Mouse (Mus musculus): ENCODE measurements around the gene Gfpt2. TPM values are rescaled to one million over a fixed set of nuclear protein-coding genes. Genes with fewer than 3 reads are reported as not detected.
"Not testable (repeated sequence)": the region's sequence is repeated elsewhere in the genome, so short reads cannot be mapped to it uniquely, and the experiment has no call there.

The Gfpt2 gene
- total RNA-seq, 1 experiment from 2014 or later = not detected

- ATAC-seq (ENCODE audit: extremely low read depth, insufficient number of reproducible peaks, low FRiP score, poor library complexity, severe bottlenecking) = no peak
These were observed 13.7 kb upstream of the Gfpt2 start for GRCm38 (mm10) chr11:49780161-49780817.

GRCm38 (mm10) chr11:49781833-49782399, 12.1 kb upstream of the Gfpt2 start:
- ATAC-seq (ENCODE audit: extremely low read depth, insufficient number of reproducible peaks, low FRiP score, poor library complexity, severe bottlenecking) = no peak

- no peak for ATAC-seq (ENCODE audit: extremely low read depth, insufficient number of reproducible peaks, low FRiP score, poor library complexity, severe bottlenecking)
These were observed 847 bp upstream of the Gfpt2 start for GRCm38 (mm10) chr11:49793131-49793530.

GRCm38 (mm10) chr11:49794342-49795144, 565 bp downstream of the Gfpt2 start:
- ATAC-seq (ENCODE audit: extremely low read depth, insufficient number of reproducible peaks, low FRiP score, poor library complexity, severe bottlenecking) = no peak

- ATAC-seq (ENCODE audit: extremely low read depth, insufficient number of reproducible peaks, low FRiP score, poor library complexity, severe bottlenecking) = no peak
These were observed 5.0 kb downstream of the Gfpt2 start for GRCm38 (mm10) chr11:49798931-49799330.

GRCm38 (mm10) chr11:49801516-49801915, 7.5 kb downstream of the Gfpt2 start:
- no peak for ATAC-seq (ENCODE audit: extremely low read depth, insufficient number of reproducible peaks, low FRiP score, poor library complexity, severe bottlenecking)

GRCm38 (mm10) chr11:49803801-49804200, 9.8 kb downstream of the Gfpt2 start:
- ATAC-seq (ENCODE audit: extremely low read depth, insufficient number of reproducible peaks, low FRiP score, poor library complexity, severe bottlenecking) = no peak

GRCm38 (mm10) chr11:49806218-49806617, 12.2 kb downstream of the Gfpt2 start:
- no peak for ATAC-seq (ENCODE audit: extremely low read depth, insufficient number of reproducible peaks, low FRiP score, poor library complexity, severe bottlenecking)

GRCm38 (mm10) chr11:49808946-49809345, 15.0 kb downstream of the Gfpt2 start:
- no peak for ATAC-seq (ENCODE audit: extremely low read depth, insufficient number of reproducible peaks, low FRiP score, poor library complexity, severe bottlenecking)

- ATAC-seq (ENCODE audit: extremely low read depth, insufficient number of reproducible peaks, low FRiP score, poor library complexity, severe bottlenecking) = not testable (repeated sequence)
These were observed 16.7 kb downstream of the Gfpt2 start for GRCm38 (mm10) chr11:49810696-49811095.

GRCm38 (mm10) chr11:49811099-49811541, 17.1 kb downstream of the Gfpt2 start:
- no peak for ATAC-seq (ENCODE audit: extremely low read depth, insufficient number of reproducible peaks, low FRiP score, poor library complexity, severe bottlenecking)

- no peak for ATAC-seq (ENCODE audit: extremely low read depth, insufficient number of reproducible peaks, low FRiP score, poor library complexity, severe bottlenecking)
These were observed 17.9 kb downstream of the Gfpt2 start for GRCm38 (mm10) chr11:49811879-49812278.

- ATAC-seq (ENCODE audit: extremely low read depth, insufficient number of reproducible peaks, low FRiP score, poor library complexity, severe bottlenecking) = no peak
These were observed 25.0 kb downstream of the Gfpt2 start for GRCm38 (mm10) chr11:49818869-49819566.

- ATAC-seq (ENCODE audit: extremely low read depth, insufficient number of reproducible peaks, low FRiP score, poor library complexity, severe bottlenecking) = no peak
These were observed 25.7 kb downstream of the Gfpt2 start for GRCm38 (mm10) chr11:49819676-49820075.

GRCm38 (mm10) chr11:49820928-49821327, 26.9 kb downstream of the Gfpt2 start:
- ATAC-seq (ENCODE audit: extremely low read depth, insufficient number of reproducible peaks, low FRiP score, poor library complexity, severe bottlenecking) = no peak

- no peak for ATAC-seq (ENCODE audit: extremely low read depth, insufficient number of reproducible peaks, low FRiP score, poor library complexity, severe bottlenecking)
These were observed 27.6 kb downstream of the Gfpt2 start for GRCm38 (mm10) chr11:49821546-49821945.

- ATAC-seq (ENCODE audit: extremely low read depth, insufficient number of reproducible peaks, low FRiP score, poor library complexity, severe bottlenecking) = no peak
These were observed 28.4 kb downstream of the Gfpt2 start for GRCm38 (mm10) chr11:49822337-49822736.

GRCm38 (mm10) chr11:49824896-49825295, 30.9 kb downstream of the Gfpt2 start:
- peak; percentile 75; the same call in 1 of the 2 replicates for ATAC-seq (ENCODE audit: extremely low read depth, insufficient number of reproducible peaks, low FRiP score, poor library complexity, severe bottlenecking)

GRCm38 (mm10) chr11:49827243-49827642, 33.3 kb downstream of the Gfpt2 start:
- no peak for ATAC-seq (ENCODE audit: extremely low read depth, insufficient number of reproducible peaks, low FRiP score, poor library complexity, severe bottlenecking)

All from neutrophil, adult 5-6 weeks (primary cell).